Mouse (Mus musculus): Measurements from ENCODE around the gene Zbtb40.

GRCm38 (mm10) chr4:136934746-136935613 lies 113.6 kb downstream of the Zbtb40 start:
- TF ChIP-seq CTCF (conservative IDR thresholded peaks at IDR 0.05; ENCODE audit: insufficient read depth, insufficient read length, low read depth, low read length) (no peak), POLR2A (IDR thresholded peaks at IDR 0.05; ENCODE audit: low read depth, low read length) (no peak)

All from kidney, adult 2 months (tissue).